Mouse (Mus musculus) lung, embryonic 15.5 days (tissue): ENCODE measurements around the gene Gm5901. TPM values are rescaled to one million over a fixed set of nuclear protein-coding genes. Genes with fewer than 3 reads are reported as not detected.

Experiments
- ATAC-seq: fragments of 200-750 bp; cut with Nextera tagmentation; 2 replicates; pipeline ENCODE4 v1.8.0; 2017; ENCODE audit warnings: moderate number of reproducible peaks, borderline replicate concordance; ENCODE audit not compliant: low FRiP score, low TSS enrichment; ENCODE audit errors: extremely low read depth
- H3K27ac ChIP-seq: fragments of 300-500 bp; sonication (generic); 2 replicates; pipeline ENCODE4 v1.5.1; 2015; ENCODE audit warnings: moderate library complexity, mild to moderate bottlenecking, inconsistent platforms
- H3K27me3 ChIP-seq: fragments of 300-500 bp; sonication (generic); 2 replicates; pipeline ENCODE4 v1.6.1; 2015; ENCODE audit warnings: inconsistent platforms
- H3K36me3 ChIP-seq: fragments of 300-500 bp; sonication (generic); 2 replicates; pipeline ENCODE4 v1.6.1; 2015; ENCODE audit warnings: inconsistent platforms
- H3K4me1 ChIP-seq: fragments of 300-500 bp; sonication (generic); 2 replicates; pipeline ENCODE4 v1.6.1; 2015; ENCODE audit warnings: inconsistent platforms
- H3K4me2 ChIP-seq: fragments of 300-500 bp; sonication (generic); 2 replicates; pipeline ENCODE4 v1.6.1; 2015; ENCODE audit warnings: inconsistent platforms, mild to moderate bottlenecking, moderate library complexity
- H3K4me3 ChIP-seq: fragments of 300-500 bp; sonication (generic); 2 replicates; pipeline ENCODE4 v1.5.1; 2015; ENCODE audit warnings: mild to moderate bottlenecking, inconsistent platforms
- H3K9ac ChIP-seq: fragments of 300-500 bp; sonication (generic); 2 replicates; pipeline ENCODE4 v1.6.1; 2015; ENCODE audit warnings: inconsistent platforms
- H3K9me3 ChIP-seq: fragments of 300-500 bp; sonication (generic); 2 replicates; pipeline ENCODE4 v1.6.1; 2016; ENCODE audit warnings: inconsistent platforms
- WGBS: fragments of 180-500 bp; shearing (Covaris S2); methylation state at CpG from one replicate; pipeline ENCODE4 v1.1.7; 2015; 5-methylcytosine and 5-hydroxymethylcytosine counted together
- polyA plus RNA-seq: library from polyadenylated mRNA; unstranded; fragments of >200 nt; fragmentation: Nextera tagmentation; extraction: Ambion mirVana; gene quantifications from 2 replicates; pipeline ENCODE4 v1.2.1, GENCODE M21; 2015

Gene Gm5901
- polyA plus RNA-seq, 1 experiment from 2014 or later = not detected

- Histone ChIP-seq H3K9me3 (no peaks in the 10 kb centered on the region), H3K36me3 (peaks cover 28% of the 10 kb centered on the region), H3K4me2 (no peak overlapping the region), H3K4me1 (no peaks in the 10 kb centered on the region), H3K27ac (no peak overlapping the region), H3K4me3 (no peak overlapping the region), H3K9ac (no peak overlapping the region), H3K27me3 (no peaks in the 10 kb centered on the region)
- WGBS = 83% methylated on average over 3 of the region's 3 CpGs
- no peak for ATAC-seq
Measured at GRCm38 (mm10) chr7:105373976-105374375, 862 bp upstream of the Gm5901 start.

- H3K36me3 ChIP-seq = peaks cover 77% of the 10 kb centered on the region
- 96% methylated on average over 3 of the region's 3 CpGs for WGBS
- no peak for ATAC-seq
- H3K9me3 ChIP-seq = no peaks in the 10 kb centered on the region
- no peak overlapping the region for H3K9ac ChIP-seq
- no peak overlapping the region for H3K27ac ChIP-seq
- no peak overlapping the region for H3K4me2 ChIP-seq
- H3K4me3 ChIP-seq = no peak overlapping the region
- no peaks in the 10 kb centered on the region for H3K27me3 ChIP-seq
- no peaks in the 10 kb centered on the region for H3K4me1 ChIP-seq
Measured at GRCm38 (mm10) chr7:105380329-105380728, 5.5 kb downstream of the Gm5901 start.

DNA sequence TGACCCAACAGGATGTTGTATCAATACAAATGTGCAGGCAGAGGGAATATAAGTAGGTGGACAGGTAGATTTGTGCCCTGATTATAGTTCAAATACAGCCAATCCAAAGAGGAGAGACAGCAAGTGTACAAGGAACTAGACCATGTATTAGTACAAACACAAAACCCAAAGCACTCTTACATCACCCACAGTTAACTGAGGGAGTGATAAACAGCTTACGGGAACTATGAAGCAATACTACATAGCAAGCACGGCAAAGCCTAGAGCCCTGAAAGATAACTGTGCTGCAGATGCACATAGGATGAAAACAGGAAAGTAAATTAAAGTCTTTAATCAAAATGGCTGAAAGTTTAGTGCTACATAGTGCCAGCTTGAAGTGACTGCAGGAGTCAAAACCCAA lies 12.9 kb downstream of the Gm5901 start:
- Histone ChIP-seq H3K9ac (no peak overlapping the region), H3K27me3 (no peaks in the 10 kb centered on the region), H3K9me3 (no peaks in the 10 kb centered on the region), H3K4me2 (no peak overlapping the region), H3K4me3 (no peak overlapping the region), H3K27ac (no peak overlapping the region), H3K36me3 (peaks cover 67% of the 10 kb centered on the region), H3K4me1 (no peaks in the 10 kb centered on the region)
- WGBS = 94% methylated on average over 2 of the region's 2 CpGs
- no peak for ATAC-seq

DNA sequence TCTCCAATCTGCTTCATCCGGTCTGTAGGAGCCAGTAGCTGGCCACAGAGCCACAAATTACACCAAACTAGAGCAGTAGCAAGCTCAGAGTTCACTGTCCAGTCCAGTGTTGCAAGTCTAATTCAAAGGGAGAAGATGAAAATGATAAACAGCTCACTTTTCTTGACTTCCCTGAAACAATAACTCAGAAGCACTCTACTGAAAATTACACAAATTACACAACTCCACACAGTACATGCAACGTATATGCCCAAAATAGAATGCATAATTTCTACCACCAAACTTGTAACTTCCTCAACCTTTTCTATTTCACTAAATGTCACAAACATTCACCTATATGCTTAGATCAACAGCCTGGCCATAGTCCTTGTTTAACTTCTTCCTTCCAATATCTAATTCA lies 15.4 kb downstream of the Gm5901 start:
- Histone ChIP-seq H3K27me3 (no peaks in the 10 kb centered on the region), H3K4me1 (no peaks in the 10 kb centered on the region), H3K27ac (no peak overlapping the region), H3K4me3 (no peak overlapping the region), H3K9me3 (no peaks in the 10 kb centered on the region), H3K4me2 (no peak overlapping the region), H3K9ac (no peak overlapping the region), H3K36me3 (peaks cover 41% of the 10 kb centered on the region)
- 98% methylated on average over 2 of the region's 2 CpGs for WGBS
- ATAC-seq = no peak

GRCm38 (mm10) chr7:105394606-105395005 lies 19.8 kb downstream of the Gm5901 start:
- ATAC-seq = no peak
- Histone ChIP-seq H3K4me1 (peaks cover 12% of the 10 kb centered on the region), H3K27me3 (no peaks in the 10 kb centered on the region), H3K9me3 (no peaks in the 10 kb centered on the region), H3K36me3 (peaks cover 5% of the 10 kb centered on the region; the same call in 1 of the 2 replicates), H3K9ac (no peak overlapping the region), H3K27ac (no peak overlapping the region), H3K4me3 (no peak overlapping the region), H3K4me2 (no peak overlapping the region)
- whole genome bisulfite sequencing = 56% methylated on average over 1 of the region's 1 CpGs

DNA sequence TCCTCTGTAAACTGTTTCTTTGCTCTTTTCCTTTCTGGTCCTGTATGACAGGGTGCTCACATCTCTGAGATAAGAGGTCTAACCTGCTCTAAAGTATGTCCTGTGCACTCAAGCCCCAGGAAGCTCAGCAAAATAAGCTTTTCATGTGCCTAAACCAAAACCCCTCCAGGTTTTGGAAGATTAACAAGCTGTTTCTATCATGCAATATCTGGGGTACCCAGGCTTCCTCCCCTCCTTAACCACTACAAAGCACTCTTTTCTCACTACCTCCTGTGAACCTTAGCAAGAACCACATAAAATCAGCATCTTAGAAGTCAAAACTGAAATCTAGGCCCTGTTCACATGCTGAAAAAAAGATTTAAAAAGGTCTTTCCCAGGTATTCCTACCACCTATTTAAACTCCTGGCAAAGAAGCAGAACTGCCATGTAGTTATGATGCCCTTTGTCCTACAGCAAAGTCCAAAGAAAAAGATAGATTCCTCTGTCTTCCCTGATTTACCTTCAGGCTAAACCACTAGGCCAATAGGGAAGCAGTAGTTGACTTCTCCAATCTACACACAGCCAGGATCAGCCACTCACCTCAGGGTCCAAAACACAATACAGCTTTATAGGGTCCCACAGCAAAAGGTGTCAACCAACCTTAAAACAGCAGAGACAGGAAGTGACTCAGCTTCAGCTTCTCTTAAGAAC lies 20.4 kb downstream of the Gm5901 start:
- Histone ChIP-seq H3K9me3 (no peaks in the 10 kb centered on the region), H3K36me3 (no peaks in the 10 kb centered on the region), H3K4me1 (peaks cover 12% of the 10 kb centered on the region), H3K27me3 (no peaks in the 10 kb centered on the region), H3K4me2 (no peak overlapping the region), H3K27ac (no peak overlapping the region), H3K4me3 (no peak overlapping the region), H3K9ac (no peak overlapping the region)
- ATAC-seq = no peak

- Histone ChIP-seq H3K36me3 (no peaks in the 10 kb centered on the region), H3K4me3 (no peak overlapping the region), H3K9ac (no peak overlapping the region), H3K4me1 (peaks cover 18% of the 10 kb centered on the region), H3K4me2 (no peak overlapping the region), H3K9me3 (no peaks in the 10 kb centered on the region), H3K27ac (no peak overlapping the region), H3K27me3 (no peaks in the 10 kb centered on the region)
- no peak for ATAC-seq
Measured at GRCm38 (mm10) chr7:105396126-105396525, 21.3 kb downstream of the Gm5901 start.

GRCm38 (mm10) chr7:105399058-105399934 lies 24.5 kb downstream of the Gm5901 start:
- Histone ChIP-seq H3K4me2 (peak overlapping the region; percentile 81), H3K27ac (peak overlapping the region; percentile 63), H3K9me3 (no peaks in the 10 kb centered on the region), H3K9ac (peak overlapping the region; percentile 89), H3K27me3 (no peaks in the 10 kb centered on the region), H3K4me3 (peak overlapping the region; percentile 97), H3K36me3 (no peaks in the 10 kb centered on the region), H3K4me1 (peaks cover 18% of the 10 kb centered on the region)
- no peak for ATAC-seq
- 0% methylated on average over 25 of the region's 25 CpGs for WGBS

GRCm38 (mm10) chr7:105399935-105400624 lies 25.2 kb downstream of the Gm5901 start, which contains the start of gene Fam160a2:
Gene Fam160a2 (minus strand): TSS chr7:105400054.
- peak within 1 kb of the TSS; percentile 89 for H3K9ac ChIP-seq
- H3K9me3 ChIP-seq = no peaks in the 10 kb centered on the region
- H3K27ac ChIP-seq = peak within 1 kb of the TSS; percentile 75
- peak within 1 kb of the TSS; percentile 81 for H3K4me2 ChIP-seq
- peak within 1 kb of the TSS; percentile 97 for H3K4me3 ChIP-seq
- peaks cover 18% of the 10 kb centered on the region for H3K4me1 ChIP-seq
- no peaks in the 10 kb centered on the region for H3K36me3 ChIP-seq
- ATAC-seq = peak; percentile 99
- under 1% methylated on average over 55 of the region's 55 CpGs for WGBS
- H3K27me3 ChIP-seq = no peaks in the 10 kb centered on the region

- Histone ChIP-seq H3K4me3 (no peak within 1 kb of the TSS), H3K9ac (no peak within 1 kb of the TSS), H3K36me3 (no peaks in the 10 kb centered on the region), H3K27me3 (no peaks in the 10 kb centered on the region), H3K27ac (no peak within 1 kb of the TSS), H3K4me1 (peaks cover 8% of the 10 kb centered on the region), H3K9me3 (no peaks in the 10 kb centered on the region), H3K4me2 (no peak within 1 kb of the TSS)
- ATAC-seq = no peak
- WGBS = 61% methylated on average over 5 of the region's 5 CpGs
Measured at GRCm38 (mm10) chr7:105404268-105404667, 29.4 kb downstream of the Gm5901 start, which contains the start of gene Cnga4. Gene Cnga4 (plus strand): TSS chr7:105404568.

GRCm38 (mm10) chr7:105406322-105406721 lies 31.5 kb downstream of the Gm5901 start:
- no peak overlapping the region for H3K27ac ChIP-seq
- no peak overlapping the region for H3K4me2 ChIP-seq
- H3K36me3 ChIP-seq = no peaks in the 10 kb centered on the region
- no peak overlapping the region for H3K4me3 ChIP-seq
- H3K27me3 ChIP-seq = no peaks in the 10 kb centered on the region
- no peaks in the 10 kb centered on the region for H3K9me3 ChIP-seq
- H3K9ac ChIP-seq = no peak overlapping the region
- H3K4me1 ChIP-seq = no peaks in the 10 kb centered on the region
- ATAC-seq = no peak
- 70% methylated on average over 1 of the region's 1 CpGs for WGBS
